Mouse (Mus musculus): ENCODE results near the gene Ash1l. TPM values are rescaled to one million over a fixed set of nuclear protein-coding genes. Genes with fewer than 3 reads are reported as not detected.

Gene Ash1l
- polyA plus RNA-seq, 1 experiment = 6.1 TPM

GRCm38 (mm10) chr3:89084654-89085190 lies 134.3 kb downstream of the Ash1l start:
- Histone ChIP-seq H3K27me3 (ENCODE audit: control insufficient read depth, insufficient read depth, low read length) (no peaks in the 10 kb centered on the region; the same call in 1 of the 2 replicates), H3K36me3 (ENCODE audit: control insufficient read depth, insufficient read depth, low read length) (no peaks in the 10 kb centered on the region), H3K27ac (ENCODE audit: control insufficient read depth, insufficient read depth, low read depth, low read length) (no peak overlapping the region), H3K4me3 (ENCODE audit: control insufficient read depth, low read depth, low read length) (no peak overlapping the region), H3K4me1 (ENCODE audit: control insufficient read depth, insufficient read depth, low read length) (peaks cover 12% of the 10 kb centered on the region)
- TF ChIP-seq CTCF (IDR thresholded peaks at IDR 0.05; ENCODE audit: control insufficient read depth, insufficient read depth, insufficient replicate concordance, low read depth, low read length) (no peak), POLR2A (IDR thresholded peaks at IDR 0.05; ENCODE audit: control insufficient read depth, low read depth, low read length) (no peak)

- Histone ChIP-seq H3K4me1 (ENCODE audit: control insufficient read depth, insufficient read depth, low read length) (peaks cover 31% of the 10 kb centered on the region), H3K27me3 (ENCODE audit: control insufficient read depth, insufficient read depth, low read length) (no peaks in the 10 kb centered on the region; the same call in 1 of the 2 replicates), H3K36me3 (ENCODE audit: control insufficient read depth, insufficient read depth, low read length) (no peaks in the 10 kb centered on the region), H3K27ac (ENCODE audit: control insufficient read depth, insufficient read depth, low read depth, low read length) (no peak overlapping the region), H3K4me3 (ENCODE audit: control insufficient read depth, low read depth, low read length) (peak overlapping the region; percentile 70)
- no peak for TF ChIP-seq POLR2A (IDR thresholded peaks at IDR 0.05; ENCODE audit: control insufficient read depth, low read depth, low read length)
- TF ChIP-seq CTCF (IDR thresholded peaks at IDR 0.05; ENCODE audit: control insufficient read depth, insufficient read depth, insufficient replicate concordance, low read depth, low read length) = peak; percentile 64; the same call in 1 of the 2 replicates
These were observed 137.1 kb downstream of the Ash1l start for GRCm38 (mm10) chr3:89087338-89088110.

- H3K4me3 ChIP-seq (ENCODE audit: control insufficient read depth, low read depth, low read length) = peak overlapping the region; percentile 85
- TF ChIP-seq CTCF (IDR thresholded peaks at IDR 0.05; ENCODE audit: control insufficient read depth, insufficient read depth, insufficient replicate concordance, low read depth, low read length) = no peak
- no peak for TF ChIP-seq POLR2A (IDR thresholded peaks at IDR 0.05; ENCODE audit: control insufficient read depth, low read depth, low read length)
- H3K27ac ChIP-seq (ENCODE audit: control insufficient read depth, insufficient read depth, low read depth, low read length) = no peak overlapping the region
- H3K27me3 ChIP-seq (ENCODE audit: control insufficient read depth, insufficient read depth, low read length) = no peaks in the 10 kb centered on the region; the same call in 1 of the 2 replicates
- no peaks in the 10 kb centered on the region for H3K36me3 ChIP-seq (ENCODE audit: control insufficient read depth, insufficient read depth, low read length)
- peaks cover 37% of the 10 kb centered on the region for H3K4me1 ChIP-seq (ENCODE audit: control insufficient read depth, insufficient read depth, low read length)
These were observed 138.6 kb downstream of the Ash1l start for GRCm38 (mm10) chr3:89088974-89089373.

- Histone ChIP-seq H3K4me1 (ENCODE audit: control insufficient read depth, insufficient read depth, low read length) (peaks cover 37% of the 10 kb centered on the region), H3K27ac (ENCODE audit: control insufficient read depth, insufficient read depth, low read depth, low read length) (no peak overlapping the region), H3K4me3 (ENCODE audit: control insufficient read depth, low read depth, low read length) (peak overlapping the region; percentile 85), H3K27me3 (ENCODE audit: control insufficient read depth, insufficient read depth, low read length) (no peaks in the 10 kb centered on the region; the same call in 1 of the 2 replicates), H3K36me3 (ENCODE audit: control insufficient read depth, insufficient read depth, low read length) (no peaks in the 10 kb centered on the region)
- TF ChIP-seq CTCF (IDR thresholded peaks at IDR 0.05; ENCODE audit: control insufficient read depth, insufficient read depth, insufficient replicate concordance, low read depth, low read length) = peak; percentile 7; the same call in 1 of the 2 replicates
- peak; percentile 39; the same call in 1 of the 2 replicates for TF ChIP-seq POLR2A (IDR thresholded peaks at IDR 0.05; ENCODE audit: control insufficient read depth, low read depth, low read length)
These were observed 139.6 kb downstream of the Ash1l start for GRCm38 (mm10) chr3:89089882-89090591.

- peak overlapping the region; percentile 85 for H3K4me3 ChIP-seq (ENCODE audit: control insufficient read depth, low read depth, low read length)
- peaks cover 37% of the 10 kb centered on the region for H3K4me1 ChIP-seq (ENCODE audit: control insufficient read depth, insufficient read depth, low read length)
- TF ChIP-seq POLR2A (IDR thresholded peaks at IDR 0.05; ENCODE audit: control insufficient read depth, low read depth, low read length) (no peak), CTCF (IDR thresholded peaks at IDR 0.05; ENCODE audit: control insufficient read depth, insufficient read depth, insufficient replicate concordance, low read depth, low read length) (0 out of 2 replicates have a peak, but pooled peaks have one; percentile 24)
- H3K27me3 ChIP-seq (ENCODE audit: control insufficient read depth, insufficient read depth, low read length) = no peaks in the 10 kb centered on the region; the same call in 1 of the 2 replicates
- H3K36me3 ChIP-seq (ENCODE audit: control insufficient read depth, insufficient read depth, low read length) = no peaks in the 10 kb centered on the region
- H3K27ac ChIP-seq (ENCODE audit: control insufficient read depth, insufficient read depth, low read depth, low read length) = no peak overlapping the region
These were observed 140.6 kb downstream of the Ash1l start for GRCm38 (mm10) chr3:89090694-89091655.

GRCm38 (mm10) chr3:89091811-89092508 lies 141.5 kb downstream of the Ash1l start:
- peak overlapping the region; percentile 85 for H3K4me3 ChIP-seq (ENCODE audit: control insufficient read depth, low read depth, low read length)
- H3K27ac ChIP-seq (ENCODE audit: control insufficient read depth, insufficient read depth, low read depth, low read length) = no peak overlapping the region
- H3K36me3 ChIP-seq (ENCODE audit: control insufficient read depth, insufficient read depth, low read length) = no peaks in the 10 kb centered on the region
- no peaks in the 10 kb centered on the region; the same call in 1 of the 2 replicates for H3K27me3 ChIP-seq (ENCODE audit: control insufficient read depth, insufficient read depth, low read length)
- peaks cover 35% of the 10 kb centered on the region for H3K4me1 ChIP-seq (ENCODE audit: control insufficient read depth, insufficient read depth, low read length)
- TF ChIP-seq CTCF (IDR thresholded peaks at IDR 0.05; ENCODE audit: control insufficient read depth, insufficient read depth, insufficient replicate concordance, low read depth, low read length) = no peak
- no peak for TF ChIP-seq POLR2A (IDR thresholded peaks at IDR 0.05; ENCODE audit: control insufficient read depth, low read depth, low read length)
